Comparison of ENCODE assay signal across 8 mouse cellular contexts in genomic region chr4:143074071-143074765, GRCm38 (mm10).
DNase-seq lines count a peak whose midpoint lies in the region; ATAC-seq and TF ChIP-seq lines count a peak whose summit lies in the region.

No protein-coding gene starts in this region.

- ATAC-seq in hindbrain, embryonic 12.5 days (ENCODE audit: low FRiP score): peak; percentile 48
- no peak for ATAC-seq in stomach, postnatal 0 days (ENCODE audit: low FRiP score, low TSS enrichment)
- ATAC-seq in inflammation-experienced regulatory T-cells, adult 6 months: no peak

- 3% methylated on average over 20 of the region's 20 CpGs for WGBS in hindbrain, embryonic 12.5 days
- 6% methylated on average over 20 of the region's 20 CpGs for WGBS in stomach, postnatal 0 days

- no peaks in the 10 kb centered on the region for H3K36me3 ChIP-seq in hindbrain, embryonic 12.5 days
- no peaks in the 10 kb centered on the region for H3K36me3 ChIP-seq in stomach, postnatal 0 days (ENCODE audit: control insufficient read depth, insufficient read depth, low read length)

- peaks cover 5% of the 10 kb centered on the region; the same call in 1 of the 2 replicates for H3K27me3 ChIP-seq in hindbrain, embryonic 12.5 days
- H3K27me3 ChIP-seq in stomach, postnatal 0 days (ENCODE audit: control insufficient read depth, insufficient read depth, low read length): no peaks in the 10 kb centered on the region

- H3K9me3 ChIP-seq in hindbrain, embryonic 12.5 days (replicated peaks): no peaks in the 10 kb centered on the region
- H3K9me3 ChIP-seq in stomach, postnatal 0 days (ENCODE audit: control insufficient read depth, low read length): no peaks in the 10 kb centered on the region

- peak overlapping the region; percentile 21 for H3K4me3 ChIP-seq in hindbrain, embryonic 12.5 days
- H3K4me3 ChIP-seq in stomach, postnatal 0 days (ENCODE audit: low read depth, low read length): 0 out of 2 replicates have a peak overlapping the region, but pooled peaks have one; percentile 3

- DNase-seq in cerebellum, postnatal 25 days: peak; percentile 9 to 13
- DNase-seq in cerebellum, adult 11 months: no peak
- DNase-seq in thymus, postnatal 4 days: peak; percentile 5
- DNase-seq in thymus, postnatal 36 days: no peak
- peak; percentile 1 for DNase-seq in lung, postnatal 14 days
- DNase-seq in stomach, postnatal 0 days (ENCODE audit: low spot score): peak; percentile 17

- H3K4me2 ChIP-seq in hindbrain, embryonic 12.5 days (replicated peaks): peak overlapping the region; percentile 55
- H3K4me2 ChIP-seq in stomach, postnatal 0 days (replicated peaks; ENCODE audit: low read depth): peak overlapping the region; percentile 31

- TF ChIP-seq EP300 in stomach, postnatal 0 days (optimal IDR thresholded peaks at IDR 0.05): no peak

- H3K9ac ChIP-seq in hindbrain, embryonic 12.5 days: peak overlapping the region; percentile 47
- H3K9ac ChIP-seq in stomach, postnatal 0 days (ENCODE audit: low read length): no peak overlapping the region

- no peak overlapping the region for H3K27ac ChIP-seq in hindbrain, embryonic 12.5 days
- no peak overlapping the region for H3K27ac ChIP-seq in stomach, postnatal 0 days (replicated peaks)

- peaks cover 16% of the 10 kb centered on the region for H3K4me1 ChIP-seq in hindbrain, embryonic 12.5 days
- H3K4me1 ChIP-seq in stomach, postnatal 0 days (replicated peaks; ENCODE audit: control insufficient read depth, insufficient read depth): no peaks in the 10 kb centered on the region

- peak; percentile 47 for TF ChIP-seq CTCF in stomach, postnatal 0 days (IDR thresholded peaks at IDR 0.05; ENCODE audit: low read depth)

Comparison
In these comparisons a context has a peak if more than half of its experiments do, and no peak if none do; other contexts are left out.
1. DNase-seq: peak in cerebellum, postnatal 25 days (2 of 2), thymus, postnatal 4 days (single experiment), lung, postnatal 14 days (single experiment) and stomach, postnatal 0 days (single experiment); none in cerebellum, adult 11 months (single experiment) and thymus, postnatal 36 days (0 of 2).